Mouse (Mus musculus): ENCODE data around the gene Mup16. TPM values are rescaled to one million over a fixed set of nuclear protein-coding genes. Genes with fewer than 3 reads are reported as not detected.
"Not testable (repeated sequence)": the region's sequence is repeated elsewhere in the genome, so short reads cannot be mapped to it uniquely, and the experiment has no call there.

Mup16 gene
- not detected in 2 replicates for polyA plus RNA-seq (2014; fragmentation: Nextera tagmentation; extraction: Ambion mirVana)

DNA sequence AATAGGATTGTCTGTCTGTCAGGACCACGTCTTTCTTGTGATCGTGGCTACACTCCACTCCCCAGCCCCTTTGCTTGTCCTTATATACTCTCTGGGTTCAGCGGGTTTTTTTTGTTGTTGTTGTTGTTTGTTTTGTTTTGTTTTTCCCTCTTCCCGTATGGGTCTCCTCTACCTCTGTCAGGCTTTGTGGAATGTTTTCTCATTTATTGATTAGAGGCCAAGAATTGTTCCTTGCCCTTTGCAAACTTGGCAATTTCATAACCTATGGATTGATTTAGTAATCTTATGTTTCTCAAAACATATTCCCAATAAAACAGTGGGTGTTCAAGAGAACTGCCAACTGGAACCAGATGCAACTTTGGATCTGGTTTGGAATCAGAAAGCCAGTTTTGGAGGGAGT is at the start of gene Mup16:
Gene Mup16, minus strand, starts transcription at position 101 of the 400 bp plus-strand sequence.
- H3K4me2 ChIP-seq; ATAC-seq (ENCODE audit: low FRiP score); H3K9me3 ChIP-seq (ENCODE audit: control insufficient read depth, low read length); H3K27ac ChIP-seq (ENCODE audit: low read depth, low read length); H3K27me3 ChIP-seq (ENCODE audit: control insufficient read depth, insufficient read depth, low read length); H3K36me3 ChIP-seq (ENCODE audit: control insufficient read depth, insufficient read depth, low read length); DNase-seq (ENCODE audit: low spot score, missing footprints); H3K4me1 ChIP-seq (ENCODE audit: control insufficient read depth, insufficient read depth, low read length); H3K4me3 ChIP-seq (ENCODE audit: low read depth, low read length); H3K9ac ChIP-seq (ENCODE audit: low read length): not testable (repeated sequence)
- 72% methylated on average over 2 of the region's 4 CpGs for WGBS

DNA sequence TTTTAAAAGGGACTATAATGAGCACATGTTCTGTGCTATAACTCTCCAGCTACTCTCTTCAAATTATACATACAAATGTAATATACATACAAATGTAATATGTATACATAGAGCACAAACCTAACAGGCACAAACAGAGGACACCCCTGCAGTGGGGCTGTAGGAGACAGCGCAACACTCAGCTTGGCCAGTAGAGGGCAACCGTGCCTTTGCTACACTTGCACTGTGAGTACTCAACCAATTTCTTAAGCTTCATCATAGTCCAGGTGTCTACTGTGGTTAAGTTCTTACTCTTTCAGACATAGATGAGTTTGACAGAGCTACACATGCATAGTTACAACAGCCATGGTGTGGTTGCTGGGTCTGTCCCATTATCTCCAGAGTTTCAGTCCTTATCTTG is 36.6 kb upstream of the Mup16 start:
- DNase-seq (ENCODE audit: low spot score, missing footprints); H3K27ac ChIP-seq (ENCODE audit: low read depth, low read length); H3K4me1 ChIP-seq (ENCODE audit: control insufficient read depth, insufficient read depth, low read length); H3K9ac ChIP-seq (ENCODE audit: low read length); ATAC-seq (ENCODE audit: low FRiP score); H3K4me2 ChIP-seq; H3K4me3 ChIP-seq (ENCODE audit: low read depth, low read length); H3K27me3 ChIP-seq (ENCODE audit: control insufficient read depth, insufficient read depth, low read length); H3K9me3 ChIP-seq (ENCODE audit: control insufficient read depth, low read length); H3K36me3 ChIP-seq (ENCODE audit: control insufficient read depth, insufficient read depth, low read length): not testable (repeated sequence)
- 40% methylated on average over 2 of the region's 2 CpGs for WGBS

Other genes starting within 250 kb of the Mup16 start
- not detected in 2 replicates for gene Mup14, start 215.5 kb downstream of the Mup16 start, polyA plus RNA-seq (2014; fragmentation: Nextera tagmentation; extraction: Ambion mirVana)
- gene Mup15, start 79.8 kb downstream of the Mup16 start, polyA plus RNA-seq (2014; fragmentation: Nextera tagmentation; extraction: Ambion mirVana) = not detected in 2 replicates
- gene Mup17, start 76.3 kb upstream of the Mup16 start, polyA plus RNA-seq (2014; fragmentation: Nextera tagmentation; extraction: Ambion mirVana) = not detected in 2 replicates
- gene Mup18, start 154.6 kb upstream of the Mup16 start, polyA plus RNA-seq (2014; fragmentation: Nextera tagmentation; extraction: Ambion mirVana) = not detected in 2 replicates